Mouse (Mus musculus) intestine, embryonic 16.5 days (tissue): Measurements from ENCODE around the gene Olfm4. TPM values are rescaled to one million over a fixed set of nuclear protein-coding genes. Genes with fewer than 3 reads are reported as not detected.

Source experiments
- ATAC-seq: fragments of 200-750 bp; cut with Nextera tagmentation; 2 replicates; pipeline ENCODE4 v1.8.0; 2017; ENCODE audit warnings: moderate TSS enrichment, moderate library complexity
- H3K27ac ChIP-seq: fragments of 300-500 bp; sonication (generic); 2 replicates; pipeline ENCODE4 v1.5.1; 2014; ENCODE audit warnings: mild to moderate bottlenecking, low read length
- H3K27me3 ChIP-seq: fragments of 300-500 bp; sonication (generic); replicated peaks from 2 replicates; pipeline ENCODE4 v1.6.1; 2014; ENCODE audit warnings: low read length, control low read depth, mixed read lengths; ENCODE audit not compliant: control insufficient read depth, insufficient read depth
- H3K36me3 ChIP-seq: fragments of 300-500 bp; sonication (generic); 2 replicates; pipeline ENCODE4 v1.6.1; 2014; ENCODE audit warnings: low read length, control low read depth; ENCODE audit not compliant: control insufficient read depth, insufficient read depth
- H3K4me1 ChIP-seq: fragments of 300-500 bp; sonication (generic); 2 replicates; pipeline ENCODE4 v1.6.1; 2014; ENCODE audit warnings: low read length, control low read depth, mixed read lengths; ENCODE audit not compliant: control insufficient read depth, insufficient read depth
- H3K4me2 ChIP-seq: fragments of 300-500 bp; sonication (generic); 2 replicates; pipeline ENCODE4 v1.6.1; 2014; ENCODE audit warnings: low read depth, low read length, control low read depth
- H3K4me3 ChIP-seq: fragments of 300-500 bp; sonication (generic); 2 replicates; pipeline ENCODE4 v1.5.1; 2014; ENCODE audit warnings: mild to moderate bottlenecking, low read length
- H3K9ac ChIP-seq: fragments of 300-500 bp; sonication (generic); 2 replicates; pipeline ENCODE4 v1.6.1; 2014; ENCODE audit warnings: low read depth, low read length
- H3K9me3 ChIP-seq: fragments of 300-500 bp; sonication (generic); 2 replicates; pipeline ENCODE4 v1.6.1; 2016; ENCODE audit warnings: low read length, control low read depth; ENCODE audit not compliant: control insufficient read depth
- WGBS: fragments of 180-500 bp; shearing (Covaris S2); extraction: QIAGEN DNeasy Blood & Tissue Kit; methylation state at CpG from one replicate; pipeline ENCODE4 v1.1.7; 2014; 5-methylcytosine and 5-hydroxymethylcytosine counted together
- polyA plus RNA-seq: library from polyadenylated mRNA; unstranded; fragments of >200 nt; fragmentation: Nextera tagmentation; extraction: Ambion mirVana; gene quantifications from 2 replicates; pipeline ENCODE4 v1.2.1, GENCODE M21; 2015

The Olfm4 gene
- polyA plus RNA-seq, 1 experiment from 2014 or later, result 11.5 TPM

DNA sequence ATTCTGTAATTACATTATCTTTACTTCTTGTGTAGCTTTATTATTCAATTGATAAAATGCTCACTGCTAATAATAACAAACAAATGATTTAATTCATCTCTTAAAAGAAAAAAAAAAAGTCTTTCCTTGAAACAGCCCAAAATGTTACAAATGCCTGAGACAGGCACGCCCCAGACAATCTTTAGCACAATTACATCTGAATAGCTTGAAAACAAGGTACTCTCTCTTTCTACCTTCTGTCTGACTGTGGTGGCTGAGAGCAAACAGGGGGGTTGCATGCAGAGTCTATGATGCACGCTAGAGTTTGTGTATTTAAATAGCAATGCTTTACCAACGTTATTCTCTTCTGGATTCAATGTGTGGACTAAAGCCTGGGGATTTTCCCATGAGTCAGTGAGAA is 71.8 kb downstream of the Olfm4 start:
- Histone ChIP-seq H3K4me2 (no peak overlapping the region), H3K9ac (no peak overlapping the region), H3K4me1 (no peaks in the 10 kb centered on the region), H3K27me3 (no peaks in the 10 kb centered on the region), H3K36me3 (no peaks in the 10 kb centered on the region), H3K4me3 (no peak overlapping the region), H3K27ac (no peak overlapping the region), H3K9me3 (no peaks in the 10 kb centered on the region)
- ATAC-seq, result no peak
- 58% methylated on average over 3 of the region's 3 CpGs for WGBS

DNA sequence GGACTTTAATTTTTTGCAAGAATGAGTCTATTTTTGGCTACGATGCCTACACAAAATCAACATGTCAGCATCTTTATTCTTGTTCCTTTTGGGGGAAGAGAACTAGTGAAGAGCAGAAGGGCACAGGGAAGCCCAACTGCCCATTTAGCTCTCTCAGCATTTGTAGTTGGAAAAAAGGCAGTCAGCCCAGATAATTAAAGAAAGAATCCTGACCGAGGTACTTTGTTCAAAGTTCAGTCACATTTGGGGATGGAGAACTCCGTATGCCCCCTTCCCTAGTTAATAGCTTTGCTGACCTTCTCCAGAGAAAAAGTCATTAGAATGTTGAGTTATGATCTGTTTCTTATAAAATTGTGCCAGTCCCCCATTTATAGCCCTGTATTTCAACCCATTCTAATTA is 77.8 kb downstream of the Olfm4 start:
- no peak for ATAC-seq
- WGBS, result 85% methylated on average over 3 of the region's 3 CpGs
- Histone ChIP-seq H3K4me1 (no peaks in the 10 kb centered on the region), H3K27me3 (no peaks in the 10 kb centered on the region), H3K9ac (no peak overlapping the region), H3K4me2 (no peak overlapping the region), H3K36me3 (no peaks in the 10 kb centered on the region), H3K4me3 (no peak overlapping the region), H3K27ac (no peak overlapping the region), H3K9me3 (no peaks in the 10 kb centered on the region)

DNA sequence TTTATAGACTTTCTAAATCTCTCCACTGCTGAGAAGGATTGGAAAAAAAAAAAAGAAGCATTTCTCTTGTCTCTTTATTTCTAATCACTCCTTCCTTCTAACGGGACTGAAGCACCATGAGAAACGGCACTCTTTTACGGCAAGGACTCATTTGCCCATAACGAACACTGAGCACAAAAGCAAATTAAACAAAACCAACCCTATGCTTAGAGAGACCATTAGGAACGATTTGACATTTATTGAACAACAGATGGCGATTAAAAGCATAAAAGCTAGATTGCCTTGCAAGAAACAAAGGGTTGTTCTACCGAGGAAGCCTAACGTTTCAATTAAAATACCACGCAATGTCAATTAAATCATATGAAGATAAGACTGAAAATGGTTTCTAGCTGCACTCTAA is 79.0 kb downstream of the Olfm4 start:
- Histone ChIP-seq H3K4me3 (no peak overlapping the region), H3K4me1 (no peaks in the 10 kb centered on the region), H3K4me2 (no peak overlapping the region), H3K9me3 (no peaks in the 10 kb centered on the region), H3K27ac (no peak overlapping the region), H3K9ac (no peak overlapping the region), H3K36me3 (no peaks in the 10 kb centered on the region), H3K27me3 (no peaks in the 10 kb centered on the region)
- WGBS, result 67% methylated on average over 9 of the region's 9 CpGs
- no peak for ATAC-seq

DNA sequence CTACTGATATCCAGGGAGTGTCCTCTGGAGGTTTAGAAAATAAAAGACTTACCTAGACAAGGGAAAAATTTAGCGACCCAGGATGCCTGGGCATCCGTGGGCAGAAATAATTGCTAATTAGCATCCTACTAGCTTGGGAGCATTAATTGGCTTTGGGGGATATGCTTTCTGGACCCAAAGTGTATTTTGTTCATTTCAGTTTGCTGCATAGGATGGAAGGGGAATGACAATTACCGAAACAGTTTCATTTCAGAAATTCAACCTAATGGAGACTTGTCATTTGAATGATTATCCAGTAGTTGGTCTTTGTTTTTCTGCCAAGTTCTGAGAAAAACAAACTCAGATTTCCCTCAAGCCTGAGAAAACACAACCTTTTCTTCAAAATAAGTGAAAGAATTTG is 86.7 kb downstream of the Olfm4 start:
- no peak for ATAC-seq
- H3K36me3 ChIP-seq, result no peaks in the 10 kb centered on the region
- H3K9me3 ChIP-seq, result no peaks in the 10 kb centered on the region
- no peak overlapping the region for H3K4me3 ChIP-seq
- no peaks in the 10 kb centered on the region for H3K27me3 ChIP-seq
- no peak overlapping the region for H3K27ac ChIP-seq
- H3K4me2 ChIP-seq, result no peak overlapping the region
- no peaks in the 10 kb centered on the region for H3K4me1 ChIP-seq
- no peak overlapping the region for H3K9ac ChIP-seq
- WGBS, result 89% methylated on average over 3 of the region's 3 CpGs

Other genes with a start within 250 kb of the Olfm4 start
- 0.39 and 1.1 TPM in 2 replicates for gene Pcdh8, start 212.8 kb upstream of the Olfm4 start, polyA plus RNA-seq